Mouse (Mus musculus) heart, adult 18-20 months (tissue): ENCODE measurements around the gene Exog. TPM values are rescaled to one million over a fixed set of nuclear protein-coding genes. Genes with fewer than 3 reads are reported as not detected.
A peak's percentile ranks its signal among the peaks of the same experiment; 100 is the strongest.

ENCODE experiments used
- DNase-seq, 2 experiments: peaks; one replicate each; pipeline ENCODE4 v3.0.0; 2021 to 2022; ENCODE audit warnings: mixed read lengths in 1 of 2
- total RNA-seq, 2 experiments: library from RNA; stranded (reverse); gene quantifications; 2 replicates each; pipeline ENCODE4 v1.2.3; 2021

Exog gene
- total RNA-seq, 2 experiments from 2014 or later = 2.7 to 4.0 TPM

GRCm38 (mm10) chr9:119504981-119505658 is 60.4 kb downstream of the Exog start:
- no peak for DNase-seq

DNA sequence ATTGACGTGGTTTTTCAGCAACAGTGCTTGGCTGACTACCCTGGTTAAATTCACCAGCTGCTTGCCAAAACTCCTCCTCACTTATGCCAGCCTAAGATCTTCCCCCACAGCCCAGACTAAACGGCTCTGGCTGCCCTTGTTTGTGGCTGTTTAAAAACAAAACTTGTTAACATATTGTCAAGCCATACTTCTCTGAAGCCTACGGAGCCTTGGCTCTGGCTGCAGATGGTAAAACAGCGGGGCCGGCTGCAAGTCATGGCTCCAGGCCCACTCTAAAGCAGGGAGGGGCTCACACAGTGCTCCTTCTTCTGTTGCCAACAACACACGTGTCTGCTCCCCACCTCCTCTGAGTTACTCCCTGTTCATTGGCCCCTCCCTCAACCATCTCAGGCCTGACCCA is 66.2 kb downstream of the Exog start:
- DNase-seq = no peak

GRCm38 (mm10) chr9:119512993-119513392 is 68.2 kb downstream of the Exog start:
- DNase-seq = no peak

- DNase-seq = peak; percentile 44 to 67
Measured at GRCm38 (mm10) chr9:119513816-119514215, 69.1 kb downstream of the Exog start.

DNA sequence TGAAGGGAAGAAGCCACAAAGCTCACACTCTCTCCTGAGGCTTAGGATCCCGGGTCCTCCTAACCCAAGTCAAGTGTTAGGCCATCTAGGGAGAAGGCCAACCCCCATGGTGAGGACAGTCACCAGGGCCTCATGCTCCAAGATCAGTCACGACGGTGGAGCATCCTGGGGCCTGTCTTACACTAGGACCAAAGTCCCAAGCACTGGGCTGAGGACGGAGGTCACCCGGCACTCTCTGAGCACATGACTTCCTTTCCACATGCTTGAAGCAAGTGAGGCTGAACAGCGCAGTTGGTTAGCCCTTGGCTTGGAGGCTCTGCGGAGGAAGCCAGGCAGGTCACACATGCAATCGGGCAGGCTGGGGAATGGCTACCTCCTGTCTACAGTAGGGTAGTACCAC is 70.2 kb downstream of the Exog start:
- no peak for DNase-seq

Other genes starting within 250 kb of the Exog start
- gene Slc22a13, start 235.8 kb upstream of the Exog start, total RNA-seq = not detected
- gene Oxsr1, start 122.5 kb upstream of the Exog start, total RNA-seq = 10 to 100 TPM; 51.0 to 52.6 TPM
- gene Acaa1a, start 105.3 kb upstream of the Exog start, total RNA-seq = 10 to 100 TPM; 77.1 to 85.3 TPM
- gene Myd88, start 103.5 kb upstream of the Exog start, total RNA-seq = 10 to 100 TPM; 12.9 to 13.9 TPM
- gene Xylb, start 87.6 kb upstream of the Exog start, total RNA-seq = under 1 TPM; 0.26 to 0.30 TPM
- not detected for gene Slc22a14, start 79.4 kb upstream of the Exog start, total RNA-seq
- 1 to 10 TPM; 3.4 to 4.7 TPM for gene Acvr2b, start 42.8 kb upstream of the Exog start, total RNA-seq
- gene Scn5a, start 134.1 kb downstream of the Exog start, total RNA-seq = 100 to 1,000 TPM; 174 to 194 TPM